ENCODE assay signal across 29 mouse cellular contexts in genomic region chr1:180220791-180221542, GRCm38 (mm10). TPM values are rescaled to one million over a fixed set of nuclear protein-coding genes. Genes with fewer than 3 reads are reported as not detected.
DNase-seq lines count a peak whose midpoint lies in the region; ATAC-seq and TF ChIP-seq lines count a peak whose summit lies in the region.
"Had no signal": no experiment of that assay in that cellular context is flagged by ENCODE, and none has a peak within 500 bp of the region (broad histone marks: within the 10 kb centered on the region; RNA-seq: fewer than 3 reads in every experiment).

No protein-coding gene starts in this region.

- H3K4me1 ChIP-seq in liver, adult 2 months (ENCODE audit: control insufficient read depth, insufficient read depth, low read length): peaks cover 23% of the 10 kb centered on the region
- H3K4me1 ChIP-seq in CH12.LX (ENCODE audit: control insufficient read depth in 1 of 2, insufficient read depth in 2 of 2): peaks cover 21 to 28% of the 10 kb centered on the region in 2 experiments
- H3K4me1 ChIP-seq in kidney, embryonic 14.5 days (ENCODE audit: control insufficient read depth, insufficient read depth, low read length): peaks cover 5% of the 10 kb centered on the region; the same call in 1 of the 2 replicates

- no peak for TF ChIP-seq RAD21 in CH12.LX (IDR thresholded peaks at IDR 0.05; ENCODE audit: low read depth, low read length)

- H3K79me2 ChIP-seq in liver, adult 2 months (ENCODE audit: control insufficient read depth, insufficient read depth, low read length): no peaks in the 10 kb centered on the region
- no peaks in the 10 kb centered on the region for H3K79me2 ChIP-seq in CH12.LX (replicated peaks; ENCODE audit: control insufficient read depth, extremely low read depth, insufficient read depth, poor library complexity, severe bottlenecking)

- no peaks in the 10 kb centered on the region for H3K27me3 ChIP-seq in liver, adult 2 months (ENCODE audit: control insufficient read depth, insufficient read depth, low read length)
- no peaks in the 10 kb centered on the region for H3K27me3 ChIP-seq in CH12.LX (replicated peaks)
- H3K27me3 ChIP-seq in kidney, embryonic 14.5 days (ENCODE audit: control insufficient read depth, insufficient read depth, low read length): no peaks in the 10 kb centered on the region
- H3K27me3 ChIP-seq: forebrain, embryonic 15.5 days; heart, embryonic 15.5 days; intestine, embryonic 15.5 days; Patski had no signal

- H3K9me3 ChIP-seq in CH12.LX (replicated peaks; ENCODE audit: low read length): no peaks in the 10 kb centered on the region
- H3K9me3 ChIP-seq in kidney, embryonic 14.5 days (ENCODE audit: control insufficient read depth, low read length): no peaks in the 10 kb centered on the region
- H3K9me3 ChIP-seq: embryonic facial prominence, embryonic 10.5 days; embryonic facial prominence, embryonic 13.5 days; forebrain, embryonic 12.5 days; forebrain, embryonic 15.5 days; G1E; heart, embryonic 15.5 days; hindbrain, embryonic 10.5 days; hindbrain, embryonic 13.5 days; intestine, embryonic 15.5 days had no signal

- no peak for ATAC-seq in kidney, embryonic 14.5 days (ENCODE audit: low FRiP score, low TSS enrichment)
- ATAC-seq: forebrain, embryonic 15.5 days; hindbrain, embryonic 16.5 days; intestine, embryonic 15.5 days; Patski had no signal

- peak overlapping the region; percentile 81 for H3K27ac ChIP-seq in liver, adult 2 months (replicated peaks; ENCODE audit: insufficient read depth, low read depth, low read length)
- no peak overlapping the region for H3K27ac ChIP-seq in CH12.LX (ENCODE audit: insufficient read depth, low read depth)
- no peak overlapping the region for H3K27ac ChIP-seq in kidney, embryonic 14.5 days (ENCODE audit: low read depth, low read length)
- H3K27ac ChIP-seq: embryonic facial prominence, embryonic 10.5 days; embryonic facial prominence, embryonic 13.5 days; forebrain, embryonic 12.5 days; forebrain, embryonic 15.5 days; heart, embryonic 15.5 days; hindbrain, embryonic 10.5 days; hindbrain, embryonic 13.5 days; intestine, embryonic 15.5 days had no signal

- no peak for TF ChIP-seq POLR2A in liver, adult 2 months (IDR thresholded peaks at IDR 0.05; ENCODE audit: extremely low read depth, insufficient read depth, low read length)
- TF ChIP-seq POLR2A in CH12.LX (IDR thresholded peaks at IDR 0.05; ENCODE audit: low read depth, low read length): no peak

- H3K9ac ChIP-seq in liver, adult 2 months (ENCODE audit: low read depth, low read length): peak overlapping the region; percentile 4; the same call in 1 of the 2 replicates
- H3K9ac ChIP-seq in CH12.LX (ENCODE audit: insufficient read depth, low read depth): 0 out of 2 replicates have a peak overlapping the region, but pooled peaks have one; percentile 5
- no peak overlapping the region for H3K9ac ChIP-seq in kidney, embryonic 14.5 days (ENCODE audit: low read depth, low read length)
- H3K9ac ChIP-seq: embryonic facial prominence, embryonic 13.5 days; forebrain, embryonic 12.5 days; forebrain, embryonic 15.5 days; heart, embryonic 12.5 days; heart, embryonic 15.5 days; hindbrain, embryonic 13.5 days; intestine, embryonic 15.5 days had no signal

- dilution Hi-C loops in CH12.LX (cut with MboI; ENCODE audit: extremely low pct_ligation_motif_present, extremely low pct_unique_long_range_greater_than_20kb, low sequenced_read_pairs): no loop called here

- H3K4me3 ChIP-seq in liver, adult 2 months (ENCODE audit: insufficient read depth, low read depth, low read length): no peak overlapping the region
- H3K4me3 ChIP-seq in CH12.LX (replicated peaks in 1 of 3; ENCODE audit: low read depth in 2 of 3, low read length in 2 of 3, poor library complexity in 1 of 3): no peak overlapping the region
- no peak overlapping the region for H3K4me3 ChIP-seq in kidney, embryonic 14.5 days (ENCODE audit: low read length)
- H3K4me3 ChIP-seq: embryonic facial prominence, embryonic 10.5 days; embryonic facial prominence, embryonic 13.5 days; erythroblast, embryonic 14.5 days; forebrain, embryonic 12.5 days; forebrain, embryonic 15.5 days; heart, embryonic 12.5 days; heart, embryonic 15.5 days; hindbrain, embryonic 10.5 days; hindbrain, embryonic 13.5 days; intestine, embryonic 15.5 days had no signal

- no peak for TF ChIP-seq CTCF in liver, adult 2 months (IDR thresholded peaks at IDR 0.05; ENCODE audit: low read depth, low read length)
- TF ChIP-seq CTCF in CH12.LX (conservative IDR thresholded peaks at IDR 0.05 in 1 of 2, IDR thresholded peaks at IDR 0.05 in 1 of 2; ENCODE audit: low read depth in 2 of 2, low read length in 2 of 2): no peak

- in situ Hi-C loops in CH12.LX (cut with MboI; ENCODE audit: low pct_ligation_motif_present, low pct_unique_long_range_greater_than_20kb, low sequenced_read_pairs): no loop called here

- no peak for TF ChIP-seq EP300 in CH12.LX (IDR thresholded peaks at IDR 0.05; ENCODE audit: low read length)

- WGBS in liver, adult 2 months: 30% methylated on average over 19 of the region's 19 CpGs
- WGBS in kidney, embryonic 14.5 days: 75% methylated on average over 19 of the region's 19 CpGs

- H3K36me3 ChIP-seq in liver, adult 2 months (ENCODE audit: control insufficient read depth, insufficient read depth, low read length): no peaks in the 10 kb centered on the region
- H3K36me3 ChIP-seq in CH12.LX (replicated peaks in 1 of 2; ENCODE audit: control insufficient read depth in 1 of 2, insufficient read depth in 1 of 2, low read length in 1 of 2): peaks cover 0 to 8% of the 10 kb centered on the region in 2 experiments
- H3K36me3 ChIP-seq in kidney, embryonic 14.5 days (ENCODE audit: control insufficient read depth, insufficient read depth, low read length): no peaks in the 10 kb centered on the region
- H3K36me3 ChIP-seq: embryonic facial prominence, embryonic 10.5 days; embryonic facial prominence, embryonic 13.5 days; forebrain, embryonic 12.5 days; forebrain, embryonic 15.5 days; G1E; heart, embryonic 12.5 days; heart, embryonic 15.5 days; hindbrain, embryonic 10.5 days; hindbrain, embryonic 13.5 days; intestine, embryonic 15.5 days had no signal

- no peak overlapping the region for H3K4me2 ChIP-seq in CH12.LX (ENCODE audit: insufficient read depth, low read depth, poor library complexity, severe bottlenecking)
- no peak overlapping the region for H3K4me2 ChIP-seq in kidney, embryonic 14.5 days (replicated peaks; ENCODE audit: low read depth, low read length)
- H3K4me2 ChIP-seq: embryonic facial prominence, embryonic 13.5 days; forebrain, embryonic 12.5 days; forebrain, embryonic 15.5 days; heart, embryonic 12.5 days; heart, embryonic 15.5 days; hindbrain, embryonic 13.5 days; intestine, embryonic 15.5 days had no signal

- peak; percentile 18 for DNase-seq in adrenal gland, adult 2 months
- no peak for DNase-seq in adrenal gland, adult 8-10 months
- peak; percentile 33 for DNase-seq in gastrocnemius, adult 18-20 months (ENCODE audit: low spot score)
- DNase-seq in gastrocnemius, postnatal 4 days (ENCODE audit: low spot score in 2 of 2): no peak
- DNase-seq in liver, adult 2 months (ENCODE audit: extremely low read depth, low read depth, low spot score): peak; percentile 93
- no peak for DNase-seq in liver
- DNase-seq in CH12.LX (ENCODE audit: extremely low read depth): no peak
- DNase-seq: cerebellum, adult 11 months; cerebellum, adult 2 months; cerebellum, adult 9-11 months; cerebellum, postnatal 25 days; heart, adult 18-20 months; heart, postnatal 10 days; heart, postnatal 36 days; kidney, adult 11 months had no signal

TF ChIP-seq in CH12.LX, 34 proteins besides CTCF, POLR2A, EP300 and RAD21:
- TF ChIP-seq BHLHE40 (IDR thresholded peaks at IDR 0.05; ENCODE audit: low read depth, low read length): peak; percentile 52
- TF ChIP-seq ZNF384 (IDR thresholded peaks at IDR 0.05; ENCODE audit: low read depth, low read length): no peak
- peak; percentile 48 for TF ChIP-seq ETS1 (conservative IDR thresholded peaks at IDR 0.05; ENCODE audit: low read depth, low read length)
- peak; percentile 42; the same call in 1 of the 2 replicates for TF ChIP-seq GABPA (IDR thresholded peaks at IDR 0.05; ENCODE audit: insufficient replicate concordance, low read depth, low read length)
- TF ChIP-seq RCOR1 (conservative IDR thresholded peaks at IDR 0.05; ENCODE audit: low read depth, low read length): no peak
- TF ChIP-seq JUN (IDR thresholded peaks at IDR 0.05; ENCODE audit: insufficient read depth, low read depth, low read length): peak; percentile 47
- TF ChIP-seq MEF2A (IDR thresholded peaks at IDR 0.05; ENCODE audit: borderline replicate concordance, low read depth, low read length): peak; percentile 66; the same call in 1 of the 2 replicates
TF ChIP-seq in CH12.LX: peak in this region for 5.

RNA-seq across cellular contexts. Expression of gene Coq8a, which starts 21.6 kb away (rescaled TPM):
- 100 to 1,000 TPM; 290 to 315 TPM for total RNA-seq in adrenal gland, adult 2 months (2021)
- 141 and 188 TPM in 2 replicates for polyA plus RNA-seq in adrenal gland, adult 2 months (2012; rRNA removed)
- 100 to 1,000 TPM in 3 of 4 experiments, 10 to 100 TPM in 1; 85.1 to 269 (median 187) TPM for total RNA-seq in adrenal gland, adult 8-10 months (2022)
- 1,000 to 10,000 TPM; 1,142 to 1,473 TPM for total RNA-seq in gastrocnemius, adult 18-20 months (2021)
- 100 to 1,000 TPM; 294 to 313 TPM for total RNA-seq in gastrocnemius, postnatal 4 days (2021)
- 137 and 197 TPM in 2 replicates for total RNA-seq in liver, adult 2 months (2014; rRNA removed)
- 387 and 444 TPM in 2 replicates for polyA plus RNA-seq in liver, adult 2 months (2012; rRNA removed)
- total RNA-seq in CH12.LX (2012; rRNA removed) (74.0 and 88.1 TPM in 2 replicates), CH12.LX (2014; rRNA removed) (73.4 and 84.6 TPM in 2 replicates)
- 237 and 248 TPM in 2 replicates for polyA plus RNA-seq in CH12.LX (2012; ENCODE audit: insufficient read length, low read depth)
- polyA plus RNA-seq in kidney, embryonic 14.5 days (2014; fragmentation: Nextera tagmentation; extraction: Ambion mirVana): 6.0 and 10.4 TPM in 2 replicates

RNA-seq across cellular contexts. Expression of gene Psen2, which starts 42.3 kb away (rescaled TPM):
- total RNA-seq in adrenal gland, adult 2 months (2021): 10 to 100 TPM; 32.4 to 33.5 TPM
- polyA plus RNA-seq in adrenal gland, adult 2 months (2012; rRNA removed): 60.5 and 75.3 TPM in 2 replicates
- total RNA-seq in adrenal gland, adult 8-10 months (2022): 10 to 100 TPM; 33.1 to 43.1 (median 38.4) TPM
- 1 to 10 TPM; 8.2 to 8.4 TPM for total RNA-seq in gastrocnemius, adult 18-20 months (2021)
- 10 to 100 TPM; 13.6 to 13.8 TPM for total RNA-seq in gastrocnemius, postnatal 4 days (2021)
- 247 and 256 TPM in 2 replicates for total RNA-seq in liver, adult 2 months (2014; rRNA removed)
- 711 and 783 TPM in 2 replicates for polyA plus RNA-seq in liver, adult 2 months (2012; rRNA removed)
- total RNA-seq in CH12.LX (2012; rRNA removed) (36.8 and 45.3 TPM in 2 replicates), CH12.LX (2014; rRNA removed) (23.4 and 24.2 TPM in 2 replicates)
- polyA plus RNA-seq in CH12.LX (2012; ENCODE audit: insufficient read length, low read depth): 46.1 and 47.6 TPM in 2 replicates
- 15.4 and 17.1 TPM in 2 replicates for polyA plus RNA-seq in kidney, embryonic 14.5 days (2014; fragmentation: Nextera tagmentation; extraction: Ambion mirVana)

Comparison
In these comparisons a context has a peak if more than half of its experiments do, and no peak if none do; other contexts are left out.
1. DNase-seq: peak in adrenal gland, adult 2 months (single experiment), gastrocnemius, adult 18-20 months (single experiment) and liver, adult 2 months (single experiment); none in adrenal gland, adult 8-10 months (single experiment), gastrocnemius, postnatal 4 days (0 of 2), liver (single experiment) and CH12.LX (single experiment).